Mouse (Mus musculus): ENCODE results near the gene Ppp1r1a.

Ppp1r1a gene

DNA sequence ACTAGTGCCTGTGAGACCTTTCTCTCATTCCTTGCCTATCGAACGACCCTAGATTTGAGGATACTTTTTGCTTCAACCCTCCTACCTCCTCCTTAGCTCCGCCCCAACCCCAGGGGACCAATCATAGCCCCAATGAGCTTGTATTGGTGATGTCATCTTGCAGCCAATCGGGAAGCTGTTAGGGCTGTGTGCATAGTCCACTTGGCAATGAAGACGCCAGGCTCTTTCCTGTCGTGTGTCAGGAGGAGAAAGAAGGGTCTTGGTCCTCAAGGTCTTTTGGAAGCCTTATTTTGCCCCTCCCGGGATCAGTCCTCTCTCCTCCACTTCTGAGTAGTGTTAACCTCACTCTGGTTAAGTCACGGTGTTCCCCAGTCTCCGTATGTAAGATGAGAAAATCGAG lies 23.7 kb downstream of the Ppp1r1a start:
- DNase-seq, result peak; percentile 61

DNA sequence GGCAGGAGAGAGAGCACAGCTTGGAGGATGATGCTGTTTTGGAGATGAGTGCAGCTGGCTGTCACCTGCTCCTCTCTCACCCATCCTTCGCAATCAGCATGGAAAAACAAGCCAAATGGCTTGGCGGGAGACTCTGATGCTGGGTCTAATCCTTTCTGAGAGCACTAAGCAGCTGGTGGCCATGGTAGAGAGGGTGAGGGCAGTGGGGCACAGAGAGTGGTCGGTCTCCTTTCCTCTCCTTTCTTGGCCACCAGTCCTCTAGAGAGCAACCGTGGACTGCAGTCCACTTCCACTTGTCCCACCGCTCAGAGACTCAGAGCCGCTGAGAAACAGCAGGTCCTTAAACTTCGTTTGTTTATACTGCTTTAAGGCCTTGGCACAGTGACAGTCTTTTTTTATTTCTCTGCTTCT lies 24.2 kb downstream of the Ppp1r1a start:
- DNase-seq, result no peak

DNA sequence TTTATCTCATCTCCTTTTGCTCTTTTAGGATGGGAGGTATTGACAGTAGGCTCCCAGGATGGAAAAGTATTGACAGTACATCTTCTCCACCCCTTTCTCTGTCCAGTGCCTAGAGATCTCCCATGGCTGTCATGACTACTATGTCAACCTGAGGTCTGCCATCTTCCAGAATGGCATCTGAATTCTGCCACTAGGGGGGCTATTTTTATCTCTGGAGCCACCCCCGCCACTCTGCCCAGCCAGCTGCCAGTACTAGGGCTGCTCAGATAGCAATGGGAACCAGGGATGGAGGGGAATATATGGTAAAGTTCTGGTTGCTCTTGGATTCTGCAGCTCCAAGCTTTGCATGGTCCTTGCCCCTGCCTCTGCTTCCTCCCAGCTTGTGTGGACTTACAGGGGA lies 26.2 kb downstream of the Ppp1r1a start:
- DNase-seq, result no peak

DNA sequence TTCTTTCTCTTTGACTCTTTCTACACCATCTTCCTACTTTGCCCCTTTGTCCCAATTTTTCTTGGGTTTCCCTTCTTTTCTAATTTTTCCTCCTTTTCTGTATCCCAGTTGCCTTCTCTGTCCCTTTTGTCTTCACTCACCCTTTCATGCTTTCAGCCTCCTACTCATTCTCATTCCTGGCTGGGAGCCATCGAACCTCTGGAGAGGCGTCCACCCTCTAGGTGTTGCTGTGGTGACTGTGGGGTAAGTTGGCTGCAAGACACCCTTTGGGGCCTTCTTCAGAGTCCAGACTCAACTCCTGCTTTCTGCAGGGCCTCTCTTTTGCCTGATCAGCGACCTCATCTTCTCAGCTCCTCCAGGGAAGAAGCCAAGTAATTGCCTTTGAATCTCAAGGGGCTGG lies 28.5 kb downstream of the Ppp1r1a start:
- DNase-seq, result no peak

DNA sequence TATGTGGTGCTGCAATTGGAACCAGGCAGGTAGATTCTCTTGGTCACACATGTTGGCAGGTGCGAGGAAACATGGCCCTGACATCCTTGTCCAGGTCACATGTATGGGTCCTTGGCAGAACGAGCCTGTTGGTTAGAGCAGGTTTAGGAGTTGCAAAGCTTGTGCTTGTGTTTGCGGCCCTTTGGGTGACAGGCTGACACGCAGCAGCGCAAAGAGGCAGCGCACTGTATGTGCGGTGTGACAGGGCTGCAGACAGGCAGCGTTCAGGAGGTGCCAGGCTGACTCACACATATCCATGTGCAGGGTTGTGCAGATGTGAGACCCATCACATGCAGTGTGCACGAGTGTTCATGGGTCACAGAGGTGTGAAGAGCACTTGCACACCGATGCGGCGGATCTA lies 34.1 kb downstream of the Ppp1r1a start:
- DNase-seq, result no peak

DNA sequence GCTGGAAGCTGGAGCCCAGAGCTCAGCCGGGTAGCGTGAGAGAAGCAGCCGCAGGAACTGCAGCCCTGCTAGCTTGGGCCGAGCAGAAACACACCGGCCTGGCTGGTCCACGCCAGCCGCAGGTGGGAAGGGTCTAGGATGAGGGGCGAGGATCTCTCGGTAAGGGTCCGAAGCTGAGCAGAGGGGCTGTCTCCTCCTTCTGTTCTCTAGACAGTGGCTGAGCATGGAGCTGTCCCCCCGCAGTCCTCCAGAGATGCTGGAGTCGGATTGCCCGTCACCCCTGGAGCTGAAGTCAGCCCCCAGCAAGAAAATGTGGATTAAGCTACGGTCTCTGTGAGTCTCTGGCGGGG lies 34.6 kb downstream of the Ppp1r1a start:
- DNase-seq, result no peak

DNA sequence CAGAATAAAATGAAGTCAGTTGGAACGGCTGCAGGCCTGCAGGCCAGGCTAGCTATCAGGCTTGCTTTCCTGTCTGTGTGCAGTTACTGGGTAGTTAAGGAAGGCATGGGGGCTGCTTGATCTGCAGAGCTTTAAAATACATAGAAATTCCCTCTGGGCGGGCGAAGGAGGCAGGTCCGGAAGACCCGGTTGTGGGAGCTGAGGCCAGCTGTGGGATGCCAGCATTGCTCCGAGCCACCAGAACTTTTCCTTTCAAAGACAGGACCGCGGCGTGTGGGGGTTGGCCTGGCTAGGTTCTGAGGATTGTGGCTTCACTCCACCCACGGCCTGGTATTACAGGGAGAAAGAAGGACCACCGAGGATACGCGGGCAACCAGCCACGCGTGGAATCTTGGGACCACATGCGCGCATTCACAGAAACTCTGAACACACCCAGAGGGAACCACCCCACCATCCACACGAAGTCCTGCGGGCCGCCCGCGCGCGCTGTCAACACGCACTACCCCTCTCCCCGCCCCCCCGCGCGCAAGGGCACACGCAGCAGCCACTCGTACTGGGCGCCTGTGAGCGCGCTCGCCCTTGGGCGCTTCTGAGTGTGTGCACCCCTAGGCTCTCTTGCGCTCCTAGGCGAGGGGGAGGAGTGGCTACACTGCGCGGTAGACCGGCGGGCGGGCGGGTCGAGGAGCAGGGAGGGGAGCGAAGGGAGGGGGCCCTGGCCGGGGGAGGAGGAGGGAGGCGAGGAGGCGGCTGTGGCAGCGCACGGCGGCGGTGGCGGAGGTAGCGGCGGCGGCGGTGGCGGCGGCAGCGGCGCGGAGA lies 35.2 kb downstream of the Ppp1r1a start, which contains the start of gene Pde1b:
TSS of gene Pde1b (plus strand) at position 600 of the 816 bp plus-strand sequence.
- DNase-seq, result peak; percentile 28

DNA sequence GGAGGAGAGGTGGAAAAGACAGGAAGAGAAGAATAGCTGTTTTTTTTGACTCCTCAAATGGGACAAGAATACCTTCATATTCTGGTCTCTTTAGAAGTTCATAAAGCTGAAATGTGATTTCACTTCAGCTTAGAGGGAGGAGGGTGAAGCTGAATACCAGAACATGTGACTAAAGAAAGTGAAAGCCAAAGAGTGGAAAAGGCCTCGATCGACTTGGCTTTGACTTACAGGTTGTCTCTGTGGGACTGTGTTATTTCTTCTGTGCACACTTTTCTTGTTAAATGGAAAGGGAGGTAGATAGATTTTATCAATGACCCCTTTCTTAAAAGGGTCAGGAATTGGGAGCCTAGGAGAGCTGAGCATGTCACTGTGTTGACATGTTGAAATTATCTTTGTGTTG lies 36.6 kb downstream of the Ppp1r1a start:
- no peak for DNase-seq

DNA sequence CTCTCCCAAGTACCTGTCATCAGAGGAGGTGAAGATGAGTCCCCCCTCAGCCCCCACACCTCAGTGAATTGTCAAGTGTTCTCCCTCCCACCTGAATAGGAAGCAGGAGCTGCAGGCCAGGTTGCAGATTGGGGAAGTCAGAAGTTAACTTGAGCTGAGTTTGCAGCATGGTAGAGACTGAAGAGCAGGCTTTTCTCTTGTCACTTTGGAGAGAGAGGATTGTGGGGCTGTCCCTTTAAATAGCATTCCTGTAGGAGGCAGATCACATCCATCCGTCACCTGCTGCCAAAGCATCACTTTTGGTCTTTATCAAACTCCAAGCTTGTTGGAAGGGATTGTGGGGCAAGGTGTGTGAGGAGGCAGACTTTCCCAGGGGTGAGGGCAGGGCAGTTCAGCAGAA lies 37.1 kb downstream of the Ppp1r1a start:
- no peak for DNase-seq

DNA sequence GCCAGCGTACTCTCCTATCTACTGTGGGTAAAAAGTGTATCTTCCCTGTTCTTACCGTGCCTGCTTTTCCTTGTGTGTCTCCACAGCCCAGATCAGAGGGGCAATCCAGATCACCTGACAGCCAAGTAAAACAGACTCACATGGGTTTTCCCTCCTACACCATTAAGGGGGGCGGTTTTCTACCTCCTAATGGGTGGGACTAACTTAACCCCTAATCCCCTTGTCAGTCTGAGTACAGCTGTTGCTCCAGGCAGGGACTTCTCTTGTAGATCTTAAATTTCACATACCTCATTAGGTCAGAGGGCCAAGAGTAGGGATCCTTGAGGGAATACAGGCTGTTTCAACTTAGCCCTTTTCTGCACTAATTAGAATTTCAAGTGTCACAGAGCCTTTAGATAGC lies 39.6 kb downstream of the Ppp1r1a start:
- no peak for DNase-seq

DNA sequence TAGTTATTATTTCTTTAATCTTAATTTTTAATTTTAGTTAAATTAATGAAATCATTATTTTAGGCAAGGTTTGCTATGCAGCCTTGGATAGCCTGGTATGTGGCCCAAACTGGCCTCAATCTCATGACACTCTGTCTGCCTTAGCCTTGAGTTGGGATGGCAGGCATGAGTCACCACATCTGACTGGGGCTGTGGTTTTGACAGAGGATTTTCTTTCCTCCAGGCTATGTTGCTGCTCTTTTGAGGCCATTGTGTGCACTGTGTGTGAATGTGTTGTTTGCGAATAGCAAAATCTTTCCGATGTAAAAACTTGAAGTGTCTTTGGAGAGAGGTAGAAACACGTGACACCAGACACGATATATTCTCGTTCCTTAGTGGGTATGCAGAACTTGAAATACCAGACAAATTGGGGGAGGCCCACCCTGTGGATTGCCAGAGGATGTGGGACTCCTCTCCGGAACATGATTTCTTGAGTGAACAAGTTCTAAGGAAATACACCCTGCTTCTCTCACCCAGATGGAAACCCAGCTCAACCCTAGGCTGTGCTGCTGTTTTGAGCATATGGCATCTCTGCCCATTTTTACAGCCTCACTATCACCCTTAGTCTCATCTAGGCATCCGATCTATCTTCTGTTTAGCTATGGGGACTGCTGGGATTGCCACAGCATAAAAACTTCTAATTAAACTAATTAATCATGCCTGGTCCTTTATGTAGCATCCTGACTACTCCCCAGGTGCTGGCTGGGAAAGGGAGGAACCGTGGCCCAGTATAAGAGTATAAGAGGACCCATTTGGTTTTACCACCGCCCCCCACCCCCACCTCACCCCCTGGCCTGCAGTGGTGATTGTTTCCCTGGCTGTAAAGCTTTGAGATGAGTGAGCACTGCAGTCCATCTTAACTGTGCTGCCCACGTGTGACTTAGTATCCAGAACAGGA lies 41.3 kb downstream of the Ppp1r1a start:
- DNase-seq, result no peak

DNA sequence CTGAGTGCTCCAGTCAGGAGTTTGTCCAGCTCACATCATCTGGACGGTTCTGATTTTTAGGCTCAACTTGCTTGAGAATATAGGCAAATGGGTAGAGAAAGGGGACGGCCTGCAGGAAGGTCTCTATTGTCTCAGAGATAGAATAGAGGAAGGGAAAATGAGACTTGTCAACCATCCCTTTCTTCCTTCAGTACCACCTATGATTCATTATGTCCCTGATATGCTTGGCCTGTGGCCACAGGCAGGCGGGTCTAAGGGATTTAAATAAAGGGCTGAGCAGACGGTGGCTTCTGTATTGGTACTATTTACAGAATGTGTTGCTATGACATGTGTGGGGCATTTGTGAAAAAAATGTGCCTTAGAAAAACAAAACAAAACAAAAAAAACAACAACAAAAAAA lies 49.5 kb downstream of the Ppp1r1a start:
- no peak for DNase-seq

DNA sequence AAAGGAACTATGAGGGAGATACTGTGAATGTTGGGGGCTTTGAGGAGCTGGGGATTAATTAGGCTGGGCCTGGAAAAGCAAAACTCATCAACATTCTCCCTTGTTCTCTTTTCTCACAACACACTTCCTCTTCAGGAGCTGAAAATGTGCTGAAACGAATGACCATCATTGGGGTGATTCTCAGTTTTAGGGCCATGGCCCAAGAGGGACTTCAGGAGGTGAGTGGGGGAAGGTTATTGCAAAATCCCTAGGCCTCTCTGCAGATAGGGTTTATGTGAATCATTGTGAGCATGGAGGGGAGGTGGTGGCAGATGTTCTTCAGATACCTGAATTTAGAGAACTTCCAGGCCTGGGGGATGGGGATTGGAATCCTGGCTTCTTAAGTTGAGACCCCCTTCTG lies 51.1 kb downstream of the Ppp1r1a start:
- DNase-seq, result no peak

DNA sequence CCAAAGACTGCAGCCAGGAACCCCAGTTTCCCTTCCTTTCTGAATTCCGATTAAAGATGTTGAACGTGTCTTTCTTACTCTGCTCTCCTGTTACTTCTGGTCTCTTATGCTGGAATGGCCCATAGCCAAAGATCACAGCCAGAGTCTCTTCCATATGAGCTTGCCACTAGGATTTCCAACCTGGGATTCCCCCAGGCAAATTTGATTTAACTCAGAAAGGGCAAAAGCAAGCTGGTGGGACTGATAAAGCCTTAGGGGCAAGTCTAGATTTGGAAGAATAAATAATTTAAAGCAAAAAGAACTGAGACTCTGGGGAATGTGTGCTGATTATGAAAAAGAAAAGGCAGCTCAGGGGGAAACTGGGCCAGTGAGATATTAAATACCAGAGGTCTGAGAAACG lies 52.7 kb downstream of the Ppp1r1a start:
- DNase-seq, result no peak

DNA sequence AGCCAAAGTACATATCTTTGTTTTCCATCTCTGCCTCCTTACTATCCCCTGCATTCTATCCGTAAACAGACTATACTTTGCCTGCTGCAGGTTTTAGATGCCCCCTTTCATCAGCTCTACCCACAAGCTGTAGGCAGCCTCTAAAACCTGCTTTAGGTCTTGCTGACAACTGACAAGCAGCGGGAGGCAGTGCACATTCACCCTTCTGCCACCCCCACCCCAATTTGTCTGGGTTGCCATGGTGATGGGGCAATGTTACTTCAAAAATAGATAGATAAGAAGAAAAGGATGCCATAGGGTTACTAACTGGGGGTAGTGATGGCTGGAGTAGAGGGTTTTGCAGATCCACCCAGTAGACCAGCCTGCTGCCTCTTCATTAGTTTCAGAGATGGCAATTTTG lies 53.3 kb downstream of the Ppp1r1a start:
- DNase-seq, result no peak

DNA sequence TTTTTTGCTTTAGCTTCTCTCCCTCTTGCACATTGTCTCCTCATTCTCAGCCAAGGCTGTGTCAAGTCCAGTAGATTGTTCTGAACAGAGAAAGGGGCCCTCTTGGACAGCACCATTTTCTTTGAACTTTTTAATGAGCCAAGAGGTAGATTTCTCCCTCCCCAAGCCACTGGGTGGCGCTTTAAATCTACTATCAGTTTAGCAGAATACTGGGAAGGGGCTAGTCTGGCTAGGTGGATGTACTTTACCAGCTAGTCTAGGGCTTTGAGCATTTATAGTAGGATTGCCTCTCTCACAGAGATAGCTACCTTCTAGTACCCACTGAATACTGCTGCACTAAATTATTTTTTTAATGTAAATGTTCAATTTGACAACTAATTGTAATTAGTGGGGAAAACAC lies 55.3 kb downstream of the Ppp1r1a start:
- no peak for DNase-seq
